Mouse (Mus musculus) liver, embryonic 15.5 days (tissue): ENCODE data around the gene Ccdc175. TPM values are rescaled to one million over a fixed set of nuclear protein-coding genes. Genes with fewer than 3 reads are reported as not detected.

Source experiments
- ATAC-seq: fragments of 200-750 bp; cut with Nextera tagmentation; 2 replicates; pipeline ENCODE4 v1.8.0; 2017; ENCODE audit warnings: moderate number of reproducible peaks, mild to moderate bottlenecking, moderate library complexity; ENCODE audit not compliant: insufficient read depth
- H3K27ac ChIP-seq: fragments of 300-500 bp; sonication (generic); replicated peaks from 2 replicates; pipeline ENCODE4 v1.5.1; 2015; ENCODE audit warnings: mild to moderate bottlenecking, inconsistent platforms
- H3K27me3 ChIP-seq: fragments of 300-500 bp; sonication (generic); 2 replicates; pipeline ENCODE4 v1.6.1; 2015; ENCODE audit warnings: mild to moderate bottlenecking, inconsistent platforms
- H3K36me3 ChIP-seq: fragments of 300-500 bp; sonication (generic); replicated peaks from 2 replicates; pipeline ENCODE4 v1.6.1; 2015; ENCODE audit warnings: moderate library complexity, mild to moderate bottlenecking, inconsistent platforms
- H3K4me1 ChIP-seq: fragments of 300-500 bp; sonication (generic); replicated peaks from 2 replicates; pipeline ENCODE4 v1.6.1; 2015; ENCODE audit warnings: inconsistent platforms
- H3K4me2 ChIP-seq: fragments of 300-500 bp; sonication (generic); 2 replicates; pipeline ENCODE4 v1.6.1; 2015; ENCODE audit warnings: moderate library complexity, mild to moderate bottlenecking, inconsistent platforms
- H3K4me3 ChIP-seq: fragments of 300-500 bp; sonication (generic); replicated peaks from 2 replicates; pipeline ENCODE4 v1.5.1; 2015; ENCODE audit warnings: mild to moderate bottlenecking, inconsistent platforms
- H3K9ac ChIP-seq: fragments of 300-500 bp; sonication (generic); 2 replicates; pipeline ENCODE4 v1.6.1; 2015; ENCODE audit warnings: moderate library complexity, mild to moderate bottlenecking, inconsistent platforms
- H3K9me3 ChIP-seq: fragments of 300-500 bp; sonication (generic); replicated peaks from 2 replicates; pipeline ENCODE4 v1.6.1; 2016; ENCODE audit warnings: inconsistent platforms
- WGBS: fragments of 180-500 bp; shearing (Covaris S2); methylation state at CpG from one replicate; pipeline ENCODE4 v1.1.7; 2015; ENCODE audit warnings: mixed read lengths; ENCODE audit not compliant: insufficient replicate concordance; 5-methylcytosine and 5-hydroxymethylcytosine counted together
- microRNA-seq: library from miRNA; unstranded; fragments of <30 nt; microRNA quantifications from one replicate; pipeline ENCODE4, GENCODE M21; 2016
- polyA plus RNA-seq: library from polyadenylated mRNA; unstranded; fragments of >200 nt; fragmentation: Nextera tagmentation; extraction: Ambion mirVana; gene quantifications from 2 replicates; pipeline ENCODE4 v1.2.1, GENCODE M21; 2015

The Ccdc175 gene
- polyA plus RNA-seq, 1 experiment from 2014 or later, result not detected

- ATAC-seq, result peak; percentile 31; the same call in 1 of the 2 replicates
- H3K4me3 ChIP-seq, result peak overlapping the region; percentile 58
- no peak overlapping the region for H3K27ac ChIP-seq
- peaks cover 5% of the 10 kb centered on the region for H3K36me3 ChIP-seq
- peaks cover 66% of the 10 kb centered on the region for H3K27me3 ChIP-seq
- peaks cover 15% of the 10 kb centered on the region for H3K4me1 ChIP-seq
- WGBS, result 5% methylated on average over 40 of the region's 40 CpGs
- no peaks in the 10 kb centered on the region for H3K9me3 ChIP-seq
- peak overlapping the region; percentile 82 for H3K4me2 ChIP-seq
- H3K9ac ChIP-seq, result no peak overlapping the region
These were observed 115.1 kb downstream of the Ccdc175 start for GRCm38 (mm10) chr12:72069626-72070326.

GRCm38 (mm10) chr12:72057780-72058179 lies 127.0 kb downstream of the Ccdc175 start:
- 0 out of 2 replicates have a peak, but pooled peaks cover 3% of the 10 kb centered on the region for H3K27me3 ChIP-seq
- 63% methylated on average over 1 of the region's 1 CpGs for WGBS
- no peak for ATAC-seq
- no peak overlapping the region for H3K27ac ChIP-seq
- H3K4me1 ChIP-seq, result no peaks in the 10 kb centered on the region
- no peak overlapping the region for H3K4me3 ChIP-seq
- no peaks in the 10 kb centered on the region for H3K9me3 ChIP-seq
- H3K36me3 ChIP-seq, result no peaks in the 10 kb centered on the region
- H3K9ac ChIP-seq, result no peak overlapping the region
- no peak overlapping the region for H3K4me2 ChIP-seq

GRCm38 (mm10) chr12:72053851-72054250 lies 131.0 kb downstream of the Ccdc175 start:
- no peak for ATAC-seq
- H3K36me3 ChIP-seq, result no peaks in the 10 kb centered on the region
- no peak overlapping the region for H3K4me2 ChIP-seq
- no peak overlapping the region for H3K27ac ChIP-seq
- H3K4me3 ChIP-seq, result no peak overlapping the region
- 0 out of 2 replicates have a peak, but pooled peaks cover 6% of the 10 kb centered on the region for H3K27me3 ChIP-seq
- H3K4me1 ChIP-seq, result no peaks in the 10 kb centered on the region
- 38% methylated on average over 6 of the region's 6 CpGs for WGBS
- H3K9ac ChIP-seq, result no peak overlapping the region
- no peaks in the 10 kb centered on the region for H3K9me3 ChIP-seq

- H3K36me3 ChIP-seq, result no peaks in the 10 kb centered on the region
- H3K27ac ChIP-seq, result no peak overlapping the region
- no peak overlapping the region for H3K4me3 ChIP-seq
- ATAC-seq, result no peak
- 0 out of 2 replicates have a peak, but pooled peaks cover 6% of the 10 kb centered on the region for H3K27me3 ChIP-seq
- H3K4me1 ChIP-seq, result no peaks in the 10 kb centered on the region
- no peak overlapping the region for H3K4me2 ChIP-seq
- 27% methylated on average over 6 of the region's 6 CpGs for WGBS
- no peaks in the 10 kb centered on the region for H3K9me3 ChIP-seq
- H3K9ac ChIP-seq, result no peak overlapping the region
These were observed 131.5 kb downstream of the Ccdc175 start for GRCm38 (mm10) chr12:72053303-72053702.

- no peak for ATAC-seq
- no peaks in the 10 kb centered on the region for H3K4me1 ChIP-seq
- no peaks in the 10 kb centered on the region for H3K36me3 ChIP-seq
- no peaks in the 10 kb centered on the region for H3K9me3 ChIP-seq
- H3K27ac ChIP-seq, result no peak overlapping the region
- H3K27me3 ChIP-seq, result 0 out of 2 replicates have a peak, but pooled peaks cover 6% of the 10 kb centered on the region
- no peak overlapping the region for H3K4me3 ChIP-seq
- 61% methylated on average over 6 of the region's 6 CpGs for WGBS
- H3K4me2 ChIP-seq, result no peak overlapping the region
- no peak overlapping the region for H3K9ac ChIP-seq
These were observed 132.3 kb downstream of the Ccdc175 start for GRCm38 (mm10) chr12:72052571-72052970.

Small RNAs within 50 kb of the gene (microRNA-seq; reads per million reads assigned to microRNA genes)
- gene Gm24466, result not detected

Other genes starting within 250 kb of the Ccdc175 start
- 0.12 and 0.15 TPM in 2 replicates for gene Gpr135, start 113.9 kb downstream of the Ccdc175 start, polyA plus RNA-seq
- gene L3hypdh, start 99.6 kb downstream of the Ccdc175 start, polyA plus RNA-seq, result 7.6 and 9.2 TPM in 2 replicates
- gene Jkamp, start 99.4 kb downstream of the Ccdc175 start, polyA plus RNA-seq, result 18.8 and 21.4 TPM in 2 replicates
- 2.0 TPM in 2 replicates for gene Rtn1, start 224.0 kb upstream of the Ccdc175 start, polyA plus RNA-seq